Mouse (Mus musculus) cerebral cortex, adult 2 months (tissue): ENCODE results near the gene Gale.

Experiments used
- WGBS: fragments of 180-500 bp; shearing (Covaris S2); methylation state at CpG from one replicate; pipeline ENCODE4 v1.1.7; 2018; 5-methylcytosine and 5-hydroxymethylcytosine counted together

The Gale gene

DNA sequence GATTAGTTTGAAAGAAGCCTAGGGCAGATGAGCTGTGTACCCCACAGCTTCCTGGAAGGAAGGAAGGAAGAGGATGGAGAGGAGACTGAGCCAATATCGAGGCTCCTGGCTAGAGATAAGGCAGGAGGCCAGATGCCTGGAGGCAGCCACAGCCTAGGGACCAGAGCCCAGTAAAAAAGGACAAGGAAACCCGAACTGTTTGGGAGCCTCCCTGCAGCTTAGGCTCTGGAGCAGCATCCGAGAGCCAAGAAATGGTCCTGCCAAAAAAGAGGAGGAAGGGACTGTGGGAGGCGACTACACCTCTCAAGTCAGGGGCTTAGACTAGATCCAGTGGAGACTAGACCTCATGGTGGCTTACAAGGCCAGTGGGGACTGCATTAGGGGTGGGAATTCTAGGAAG is 20.1 kb upstream of the Gale start:
- WGBS = 39% methylated on average over 4 of the region's 4 CpGs

GRCm38 (mm10) chr4:135945706-135946105 is 17.8 kb upstream of the Gale start:
- WGBS = 81% methylated on average over 10 of the region's 10 CpGs

GRCm38 (mm10) chr4:135946278-135946658 is 17.3 kb upstream of the Gale start, which contains the start of gene Hmgcl:
TSS of gene Hmgcl (plus strand) at chr4:135946448.
- under 1% methylated on average over 23 of the region's 23 CpGs for WGBS

GRCm38 (mm10) chr4:135946659-135947301 is 16.7 kb upstream of the Gale start:
- WGBS = 1% methylated on average over 28 of the region's 28 CpGs

GRCm38 (mm10) chr4:135948142-135948541 is 15.4 kb upstream of the Gale start:
- 84% methylated on average over 8 of the region's 8 CpGs for WGBS

DNA sequence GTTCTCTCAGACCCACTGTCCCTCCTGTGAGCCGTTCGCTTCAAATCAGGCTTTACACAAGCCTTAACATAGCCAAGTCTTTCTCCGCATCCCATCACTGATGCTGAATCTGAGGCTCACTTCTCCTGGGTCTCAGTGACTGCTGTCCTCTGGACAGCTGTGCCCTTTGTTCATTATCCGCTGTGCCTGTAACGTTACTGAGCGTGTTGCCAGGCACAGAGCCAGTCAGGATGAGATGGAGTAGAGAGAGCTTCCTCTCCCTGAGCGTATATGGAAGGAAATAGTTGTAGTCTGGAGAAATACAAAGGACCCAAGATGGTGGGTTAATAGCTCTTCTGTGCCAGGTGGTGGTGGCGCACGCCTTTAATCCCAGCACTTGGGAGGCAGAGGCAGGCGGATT is 14.1 kb upstream of the Gale start:
- WGBS = 71% methylated on average over 10 of the region's 10 CpGs

GRCm38 (mm10) chr4:135949911-135950310 is 13.6 kb upstream of the Gale start:
- WGBS = 28% methylated on average over 6 of the region's 6 CpGs

GRCm38 (mm10) chr4:135950365-135950764 is 13.2 kb upstream of the Gale start:
- WGBS = 85% methylated on average over 6 of the region's 6 CpGs

GRCm38 (mm10) chr4:135951505-135951904 is 12.0 kb upstream of the Gale start:
- WGBS = 95% methylated on average over 3 of the region's 3 CpGs

DNA sequence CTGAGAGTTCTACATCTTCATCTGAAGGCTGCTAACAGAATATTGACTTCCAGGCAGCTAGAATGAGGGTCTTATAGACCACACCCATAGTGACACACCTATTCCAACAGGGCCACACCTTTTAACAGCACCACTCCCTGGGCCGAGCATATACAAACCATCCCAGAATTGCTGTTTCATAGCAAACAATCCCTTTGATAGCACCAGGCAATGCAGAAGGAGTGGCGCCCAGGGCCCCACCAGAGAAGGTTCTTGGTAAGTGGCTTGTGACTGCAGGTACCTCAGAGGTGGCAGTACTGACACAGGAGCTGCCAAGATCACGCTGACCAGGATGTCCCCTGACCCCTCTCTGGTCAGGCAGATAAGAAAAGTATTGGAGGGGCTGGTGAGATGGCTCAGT is 10.3 kb upstream of the Gale start:
- WGBS = 88% methylated on average over 3 of the region's 3 CpGs

- 7% methylated on average over 2 of the region's 2 CpGs for WGBS
Measured at GRCm38 (mm10) chr4:135954241-135954640, 9.3 kb upstream of the Gale start.

DNA sequence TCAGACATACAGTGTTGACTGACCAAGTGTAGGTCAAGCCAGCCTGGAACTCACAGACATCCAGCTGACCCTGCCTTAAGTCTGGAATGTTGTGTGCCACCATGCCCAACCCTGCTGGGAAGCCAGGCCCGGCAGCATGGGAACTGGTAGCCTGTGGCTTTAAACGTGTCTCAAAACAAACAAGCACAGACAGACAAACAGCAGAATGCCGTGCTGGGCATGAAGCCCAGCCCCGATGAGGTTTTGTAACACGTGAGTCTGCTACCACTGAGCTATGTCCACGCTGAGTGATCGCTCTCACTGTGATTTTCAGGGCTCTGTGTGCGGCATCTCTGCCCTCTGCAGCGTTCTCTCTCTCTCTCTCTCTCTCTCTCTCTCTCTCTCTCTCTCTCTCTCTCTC is 7.6 kb upstream of the Gale start:
- WGBS = 61% methylated on average over 9 of the region's 9 CpGs

- WGBS = 69% methylated on average over 8 of the region's 8 CpGs
Measured at GRCm38 (mm10) chr4:135958354-135958753, 5.2 kb upstream of the Gale start.

- WGBS = 32% methylated on average over 5 of the region's 5 CpGs
Measured at GRCm38 (mm10) chr4:135960717-135961116, 2.8 kb upstream of the Gale start.

GRCm38 (mm10) chr4:135961709-135962108 is 1.8 kb upstream of the Gale start:
- 91% methylated on average over 5 of the region's 5 CpGs for WGBS

DNA sequence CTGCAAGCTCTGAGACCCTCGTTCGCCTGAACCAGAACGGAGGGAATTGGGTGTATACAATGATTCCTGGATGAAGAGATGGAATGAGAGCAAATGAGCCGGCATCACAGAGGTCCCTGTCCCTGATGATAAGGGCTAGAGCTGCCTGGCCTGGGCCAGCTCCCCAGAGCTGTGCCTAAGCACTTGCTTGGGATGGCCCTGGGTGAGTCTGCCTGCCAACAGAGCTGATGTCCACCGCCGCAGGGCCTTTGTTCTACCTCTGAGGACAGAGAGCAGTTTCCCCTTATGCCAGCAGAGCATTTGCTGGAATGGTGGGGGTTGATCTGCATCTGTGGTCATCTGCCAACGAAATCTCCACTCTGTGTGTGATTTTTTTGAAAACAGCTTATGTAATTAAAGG is 1.3 kb upstream of the Gale start:
- WGBS = 77% methylated on average over 7 of the region's 7 CpGs

DNA sequence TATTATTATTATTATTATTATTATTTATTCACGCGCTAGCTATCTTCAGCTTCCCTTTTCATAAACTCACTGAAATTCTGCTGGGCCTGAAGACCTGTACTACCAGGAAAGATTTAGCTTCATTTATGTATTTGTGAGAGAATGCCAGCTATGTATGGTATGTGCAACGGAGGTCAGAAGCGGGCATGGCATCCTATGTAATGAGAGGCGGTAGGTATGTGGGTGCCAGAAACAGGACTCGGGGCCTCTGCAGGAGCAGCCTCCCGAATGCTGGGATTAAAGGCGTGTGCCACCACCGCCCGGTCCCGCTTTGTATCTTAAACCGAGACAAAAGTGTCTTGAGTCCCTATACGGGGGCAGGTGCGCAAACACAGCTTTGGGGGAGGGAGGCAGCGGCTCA is 581 bp upstream of the Gale start:
- 6% methylated on average over 15 of the region's 15 CpGs for WGBS

DNA sequence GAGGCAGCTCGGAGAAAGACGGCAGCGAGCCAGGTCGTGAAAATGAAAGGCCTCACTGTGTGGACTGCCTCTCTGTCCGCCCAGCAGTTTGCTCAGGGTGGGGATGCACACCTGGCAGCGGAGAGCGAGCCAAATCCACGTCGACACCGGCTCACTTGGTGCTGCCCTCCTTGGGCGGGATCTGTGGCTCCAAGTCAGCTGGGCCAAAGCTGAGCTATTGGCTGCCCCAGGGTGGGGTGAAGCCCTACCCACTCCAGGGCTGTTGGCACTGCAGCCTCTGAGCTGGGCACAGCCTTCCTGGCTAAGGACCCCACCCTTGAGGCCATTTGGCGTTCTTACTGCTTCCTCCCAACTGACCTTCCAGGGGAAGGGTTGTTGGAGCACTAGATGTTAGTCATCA is 899 bp downstream of the Gale start:
- 3% methylated on average over 12 of the region's 12 CpGs for WGBS

GRCm38 (mm10) chr4:135965113-135965512 is 1.6 kb downstream of the Gale start:
- 88% methylated on average over 9 of the region's 9 CpGs for WGBS

- WGBS = 92% methylated on average over 16 of the region's 16 CpGs
Measured at GRCm38 (mm10) chr4:135966283-135966682, 2.8 kb downstream of the Gale start.

DNA sequence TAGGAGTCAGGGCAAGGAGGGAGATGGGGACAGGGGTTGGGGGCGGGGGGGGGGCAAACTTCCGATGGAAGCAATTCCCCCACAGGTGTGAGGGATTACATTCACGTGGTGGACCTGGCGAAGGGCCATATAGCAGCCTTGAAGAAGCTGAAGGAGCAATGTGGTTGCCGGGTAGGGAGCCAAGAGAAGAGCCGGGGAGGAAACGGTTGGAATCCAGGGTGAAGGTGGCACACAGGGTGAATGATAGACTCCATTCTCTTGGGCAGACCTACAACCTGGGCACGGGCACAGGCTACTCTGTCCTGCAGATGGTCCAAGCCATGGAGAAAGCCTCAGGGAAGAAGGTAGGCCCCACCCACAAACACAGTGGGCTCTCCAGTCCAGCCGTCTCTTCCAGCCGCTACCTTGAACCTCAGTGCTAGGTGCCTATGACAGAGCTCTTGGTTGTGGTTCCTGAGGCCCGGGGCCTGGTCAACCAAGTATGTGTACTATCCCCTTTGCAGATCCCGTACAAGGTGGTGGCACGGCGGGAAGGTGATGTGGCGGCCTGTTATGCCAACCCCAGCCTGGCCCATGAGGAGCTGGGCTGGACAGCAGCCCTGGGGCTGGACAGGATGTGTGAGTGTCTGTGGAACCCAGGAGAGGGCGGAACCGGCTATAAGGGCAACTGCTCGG is 3.7 kb downstream of the Gale start:
- 82% methylated on average over 18 of the region's 18 CpGs for WGBS

GRCm38 (mm10) chr4:135968271-135968869 is 4.8 kb downstream of the Gale start:
- 72% methylated on average over 19 of the region's 19 CpGs for WGBS

DNA sequence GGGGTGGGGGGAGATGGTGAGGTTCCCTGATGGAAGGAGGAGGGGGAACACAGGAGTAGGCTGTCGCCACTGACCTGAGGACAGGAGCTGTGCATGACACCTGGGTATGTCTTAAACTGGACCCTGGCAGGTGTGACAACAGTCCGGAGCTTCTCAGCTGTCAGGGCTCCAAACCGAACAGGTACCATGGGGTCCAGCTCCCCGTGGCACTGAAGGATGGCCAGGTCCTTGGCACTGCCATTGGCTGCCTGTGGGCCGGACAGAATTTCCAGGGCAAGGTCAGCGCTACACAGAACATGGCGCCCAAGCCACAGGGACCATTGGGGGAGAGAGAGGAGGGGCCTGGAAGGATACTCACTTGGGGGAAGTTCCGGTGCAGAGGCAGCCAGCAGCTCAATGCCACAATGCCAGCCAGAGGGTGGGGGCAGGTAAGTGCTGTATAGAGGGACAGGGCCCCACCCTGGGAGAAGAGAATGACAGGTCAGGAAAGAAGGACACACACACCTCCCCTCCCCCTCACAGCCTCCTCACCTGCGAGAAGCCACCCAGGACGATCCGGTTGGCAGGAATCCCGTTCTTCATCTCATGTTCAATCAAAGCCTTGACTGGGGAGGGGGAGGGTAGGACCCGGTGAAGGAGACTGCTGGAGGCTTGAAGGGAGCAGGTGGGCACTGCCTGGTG is 5.7 kb downstream of the Gale start:
- WGBS = 75% methylated on average over 13 of the region's 13 CpGs
